Mouse (Mus musculus) lung, postnatal 10 days (tissue): Measurements from ENCODE around the gene Tlr2.
"Not testable (repeated sequence)": the region's sequence is repeated elsewhere in the genome, so short reads cannot be mapped to it uniquely, and the experiment has no call there.

ENCODE experiments used
- DNase-seq: peaks from one replicate; pipeline ENCODE4 v3.0.0; 2021

The Tlr2 gene

DNA sequence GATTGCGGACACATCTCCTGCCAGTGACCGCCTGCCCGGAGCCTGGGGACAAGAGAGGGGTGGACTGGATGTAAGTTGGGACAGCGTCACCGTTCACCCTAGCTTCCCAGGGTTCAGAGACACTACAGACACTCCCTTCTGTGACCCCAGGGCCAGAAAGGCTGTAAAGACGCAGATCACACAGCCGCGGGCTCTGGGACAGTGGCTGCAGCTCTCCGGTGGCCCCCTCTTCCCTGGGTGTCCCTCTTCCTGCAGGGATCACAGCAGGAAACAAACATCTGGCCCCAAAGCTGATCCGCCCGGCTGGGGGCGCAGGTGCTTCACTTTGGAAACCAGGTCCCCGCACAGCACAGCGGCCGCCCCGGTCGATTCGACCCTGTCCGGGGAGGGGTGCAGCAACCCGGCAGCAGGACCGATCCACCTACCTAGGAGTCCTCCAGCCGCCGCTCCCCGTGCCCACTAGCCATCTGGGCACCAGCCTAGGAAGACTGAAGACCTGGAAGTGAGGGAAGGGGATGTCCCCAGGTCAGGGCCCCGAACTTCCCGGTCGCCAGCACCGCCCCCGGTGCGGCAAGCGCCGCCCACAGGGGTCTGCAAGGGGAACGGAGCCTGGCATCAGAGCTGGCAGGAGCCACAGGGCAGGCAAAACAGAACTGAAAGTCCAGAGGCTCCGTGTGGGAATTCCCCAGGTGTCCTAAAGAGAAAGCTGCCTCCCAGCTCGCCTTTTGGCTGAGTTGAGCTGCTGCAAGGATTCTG, at the start of gene Tlr2:
Gene Tlr2 (minus strand): TSS at position 673 of the 756 bp plus-strand sequence.
- peak; percentile 72 for DNase-seq

- no peak for DNase-seq
Measured at GRCm38 (mm10) chr3:83885163-83885562, 43.6 kb upstream of the Tlr2 start.

- not testable (repeated sequence) for DNase-seq
Measured at GRCm38 (mm10) chr3:83879261-83880050, 37.9 kb upstream of the Tlr2 start.

DNA sequence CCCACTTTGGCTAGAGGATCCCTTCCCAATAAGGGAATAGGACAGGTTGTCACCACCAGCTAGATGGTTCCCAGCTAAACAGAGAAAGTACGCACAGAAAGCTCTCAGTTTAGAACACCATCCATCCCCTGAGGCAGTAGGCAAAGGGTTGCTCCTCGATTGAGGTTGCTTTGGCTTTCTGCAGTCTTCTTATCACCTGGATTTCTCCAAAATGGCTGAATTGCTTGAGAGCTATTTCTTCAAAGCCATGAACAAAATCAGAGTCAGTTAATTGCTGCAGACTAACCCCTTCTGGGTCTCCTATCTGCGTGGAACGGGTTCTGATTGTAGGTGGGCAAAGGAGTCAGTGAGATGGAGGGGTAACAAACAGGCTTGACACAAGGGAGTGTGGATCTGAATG, 37.2 kb upstream of the Tlr2 start:
- DNase-seq, result no peak

DNA sequence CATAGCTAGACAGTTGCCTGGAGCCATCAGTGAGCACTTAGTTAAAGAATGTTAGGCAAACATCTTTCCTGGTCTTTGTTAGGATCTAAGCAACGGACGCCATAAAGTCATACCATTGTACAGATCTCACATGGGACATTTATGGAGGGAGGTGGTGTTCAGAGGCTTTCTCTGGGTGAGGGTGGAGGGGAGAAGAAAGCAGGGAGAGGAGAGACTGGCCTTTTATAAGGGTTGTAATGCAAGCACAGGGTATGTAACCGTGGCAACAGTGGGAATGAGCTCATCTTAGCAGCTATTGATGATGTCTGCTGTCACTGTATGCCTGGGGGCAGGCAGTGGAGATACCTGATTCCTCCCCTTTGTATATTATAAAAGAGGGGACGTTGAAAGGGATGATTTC, 34.7 kb upstream of the Tlr2 start:
- DNase-seq, result no peak

DNA sequence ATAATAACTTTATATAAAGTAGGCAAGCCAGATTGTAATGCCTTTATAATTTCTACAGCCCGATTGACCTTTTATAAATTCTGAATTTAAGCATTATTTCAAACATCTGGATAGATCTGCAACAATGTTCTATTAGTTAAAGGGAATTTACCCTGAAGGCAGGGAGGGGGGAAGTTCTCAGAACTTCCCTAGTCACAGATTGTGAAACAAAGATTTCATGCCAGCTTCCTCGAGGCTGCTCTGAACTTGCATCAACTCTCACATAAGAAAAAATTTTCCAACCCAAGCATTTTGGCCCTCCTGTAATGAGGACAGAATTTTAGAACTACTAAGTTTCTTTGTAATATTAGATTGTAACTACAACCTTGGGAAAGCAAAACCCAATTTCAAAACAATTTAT, 33.5 kb upstream of the Tlr2 start:
- not testable (repeated sequence) for DNase-seq

DNA sequence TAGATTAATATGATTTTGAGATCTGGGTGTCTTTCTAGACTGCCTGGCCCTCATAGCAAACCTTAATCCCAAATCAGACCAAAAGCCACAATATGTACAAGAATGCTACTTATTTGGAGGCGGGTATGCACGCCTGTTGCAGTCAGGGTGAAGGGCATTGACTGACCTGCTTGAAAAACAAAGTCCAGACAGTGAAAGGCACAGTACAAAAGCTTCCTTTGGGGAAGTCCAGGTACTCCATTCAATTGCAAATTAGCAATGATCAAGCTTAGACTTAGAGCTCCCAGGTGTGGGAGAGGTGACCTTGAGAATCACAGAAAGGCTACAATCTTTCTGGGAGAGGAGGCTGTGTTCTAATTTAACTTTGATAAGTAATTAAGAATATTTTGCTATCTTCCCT, 31.3 kb upstream of the Tlr2 start:
- not testable (repeated sequence) for DNase-seq

- not testable (repeated sequence) for DNase-seq
Measured at GRCm38 (mm10) chr3:83871962-83872361, 30.4 kb upstream of the Tlr2 start.

- not testable (repeated sequence) for DNase-seq
Measured at GRCm38 (mm10) chr3:83871559-83871958, 30.0 kb upstream of the Tlr2 start.

- DNase-seq, result no peak
Measured at GRCm38 (mm10) chr3:83869776-83870175, 28.2 kb upstream of the Tlr2 start.

DNA sequence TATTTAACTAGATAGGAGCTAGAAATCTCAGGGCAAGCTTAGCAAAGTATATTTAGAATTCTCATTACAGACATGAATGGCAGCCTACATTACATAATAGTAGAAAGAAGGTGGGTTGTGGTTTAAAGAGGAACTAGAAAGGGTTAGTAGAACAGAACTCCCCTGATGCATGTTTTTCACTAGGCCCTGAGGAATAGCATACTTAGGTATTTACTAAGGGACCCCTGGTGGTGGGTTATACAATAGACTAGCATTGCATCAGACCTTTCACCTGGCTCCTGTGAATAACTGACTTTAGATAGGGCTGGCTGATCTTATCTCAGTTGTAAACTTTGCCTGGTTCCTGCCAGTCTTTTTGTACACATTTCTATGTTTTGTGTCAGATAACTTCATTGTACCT, 25.5 kb upstream of the Tlr2 start:
- not testable (repeated sequence) for DNase-seq

GRCm38 (mm10) chr3:83865216-83865615, 23.6 kb upstream of the Tlr2 start:
- DNase-seq, result peak; percentile 27

DNA sequence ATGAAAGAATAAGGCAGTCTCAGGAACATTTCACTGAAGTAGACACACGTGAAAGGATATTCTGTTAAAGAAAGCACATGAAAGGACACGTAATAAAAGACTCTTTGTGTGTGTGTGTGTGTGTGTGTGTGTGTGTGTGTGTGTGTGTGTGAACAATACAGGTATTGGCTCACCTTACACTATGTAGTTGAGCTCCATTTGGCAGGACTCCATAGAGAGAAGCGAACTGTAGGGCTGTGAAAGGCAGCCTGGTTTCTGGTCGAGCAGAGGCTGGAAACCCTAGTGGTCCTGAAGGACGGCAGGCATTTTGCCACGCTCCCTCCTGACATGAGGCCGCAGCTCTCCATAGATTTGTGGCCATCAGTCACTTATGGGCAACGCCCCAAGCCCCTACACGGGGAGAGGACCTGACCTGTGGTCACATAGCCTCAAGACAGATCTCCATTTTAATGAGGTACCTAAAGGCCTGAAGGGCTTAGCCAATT, 22.5 kb upstream of the Tlr2 start:
- DNase-seq, result no peak

- DNase-seq, result peak; percentile 83
Measured at GRCm38 (mm10) chr3:83862956-83863355, 21.4 kb upstream of the Tlr2 start.

GRCm38 (mm10) chr3:83859595-83859994, 18.0 kb upstream of the Tlr2 start:
- no peak for DNase-seq

GRCm38 (mm10) chr3:83859071-83859470, 17.5 kb upstream of the Tlr2 start:
- no peak for DNase-seq

GRCm38 (mm10) chr3:83857621-83858020, 16.1 kb upstream of the Tlr2 start:
- no peak for DNase-seq

- no peak for DNase-seq
Measured at GRCm38 (mm10) chr3:83855643-83856042, 14.1 kb upstream of the Tlr2 start.

GRCm38 (mm10) chr3:83849341-83849740, 7.8 kb upstream of the Tlr2 start:
- no peak for DNase-seq

DNA sequence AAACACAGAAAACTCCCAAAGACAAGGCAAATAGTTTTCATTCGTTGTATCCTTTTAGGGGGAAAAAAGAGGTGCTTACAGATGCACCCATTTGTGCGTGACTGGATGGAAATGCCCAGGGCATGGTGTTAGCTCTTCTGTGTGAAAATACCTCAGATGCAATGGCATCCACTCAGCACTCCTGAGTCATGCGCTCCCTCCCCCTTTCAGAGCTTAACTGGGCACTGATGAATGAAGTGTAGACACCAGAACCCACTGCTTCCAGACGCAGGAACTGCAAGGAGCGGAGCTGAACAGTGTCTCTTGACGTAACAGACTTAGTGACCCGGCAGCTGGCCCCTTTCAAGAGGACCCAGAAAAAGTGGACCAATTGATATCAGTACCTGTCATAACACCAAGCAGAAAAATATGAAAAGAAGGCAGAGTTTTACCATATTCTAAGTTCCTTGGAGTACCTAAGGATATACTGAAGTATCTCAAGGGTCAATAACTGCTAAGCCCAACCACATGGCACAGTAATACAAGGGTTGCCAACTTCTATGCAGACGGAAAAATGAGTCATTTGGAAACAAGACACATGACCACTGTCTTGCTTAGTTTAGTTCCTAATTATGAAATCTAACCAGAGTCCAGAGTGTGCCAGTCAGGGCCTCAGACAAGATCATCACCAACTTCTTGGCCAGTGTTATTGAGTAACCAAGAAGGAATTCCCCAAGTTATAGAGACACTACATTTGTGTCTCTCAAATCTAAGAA, 3.4 kb upstream of the Tlr2 start:
- peak; percentile 14 for DNase-seq

DNA sequence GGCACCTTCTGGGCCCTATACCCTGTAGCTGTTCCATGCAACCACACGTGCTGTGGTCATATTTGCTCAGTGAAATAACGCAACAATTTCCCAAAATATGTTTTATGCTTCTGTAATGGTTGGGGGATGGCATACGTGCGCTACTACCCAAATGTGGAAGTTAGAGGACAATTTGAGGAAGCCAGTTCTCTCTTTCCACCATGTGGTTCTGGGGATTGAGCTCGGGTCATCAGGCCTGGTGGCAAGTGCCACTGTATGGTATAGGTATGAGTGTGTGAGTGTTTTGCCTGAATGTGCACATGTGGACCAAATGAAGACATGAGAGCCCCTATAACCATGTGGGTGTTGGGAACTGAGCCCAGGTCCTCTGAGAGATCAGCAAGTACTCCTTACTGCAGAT, 2.1 kb downstream of the Tlr2 start:
- DNase-seq, result no peak

GRCm38 (mm10) chr3:83836685-83837084, 4.9 kb downstream of the Tlr2 start:
- DNase-seq, result no peak

GRCm38 (mm10) chr3:83828145-83828611, 13.4 kb downstream of the Tlr2 start:
- DNase-seq, result no peak
